Mouse (Mus musculus) forebrain, embryonic 16.5 days (tissue): Measurements from ENCODE around the gene Ulk4. TPM values are rescaled to one million over a fixed set of nuclear protein-coding genes. Genes with fewer than 3 reads are reported as not detected.

Source experiments
- ATAC-seq: fragments of 200-750 bp; cut with Nextera tagmentation; 2 replicates; pipeline ENCODE4 v1.8.0; 2017; ENCODE audit warnings: mild to moderate bottlenecking, moderate library complexity
- H3K27ac ChIP-seq: fragments of 300-500 bp; sonication (generic); 2 replicates; pipeline ENCODE4 v1.5.1; 2014; ENCODE audit warnings: low read length, control low read depth
- H3K27me3 ChIP-seq: fragments of 300-500 bp; sonication (generic); replicated peaks from 2 replicates; pipeline ENCODE4 v1.6.1; 2014; ENCODE audit warnings: low read length; ENCODE audit not compliant: control insufficient read depth, insufficient read depth
- H3K36me3 ChIP-seq: fragments of 300-500 bp; sonication (generic); 2 replicates; pipeline ENCODE4 v1.6.1; 2014; ENCODE audit not compliant: control insufficient read depth, insufficient read depth
- H3K4me1 ChIP-seq: fragments of 300-500 bp; sonication (generic); replicated peaks from 2 replicates; pipeline ENCODE4 v1.6.1; 2014; ENCODE audit warnings: low read length; ENCODE audit not compliant: control insufficient read depth, insufficient read depth
- H3K4me2 ChIP-seq: fragments of 300-500 bp; sonication (generic); 2 replicates; pipeline ENCODE4 v1.6.1; 2014; ENCODE audit warnings: mild to moderate bottlenecking, low read length, control low read depth
- H3K4me3 ChIP-seq: fragments of 300-500 bp; sonication (generic); replicated peaks from 2 replicates; pipeline ENCODE4 v1.5.1; 2014; ENCODE audit warnings: mild to moderate bottlenecking, low read length, control low read depth
- H3K9ac ChIP-seq: fragments of 300-500 bp; sonication (generic); replicated peaks from 2 replicates; pipeline ENCODE4 v1.6.1; 2014; ENCODE audit warnings: low read depth, low read length, control low read depth
- H3K9me3 ChIP-seq: fragments of 300-500 bp; sonication (generic); 2 replicates; pipeline ENCODE4 v1.6.1; 2016; ENCODE audit warnings: low read length; ENCODE audit not compliant: control insufficient read depth
- WGBS: fragments of 180-500 bp; shearing (Covaris S2); extraction: QIAGEN DNeasy Blood & Tissue Kit; methylation state at CpG from one replicate; pipeline ENCODE4 v1.1.7; 2014; 5-methylcytosine and 5-hydroxymethylcytosine counted together
- polyA plus RNA-seq: library from polyadenylated mRNA; unstranded; fragments of >200 nt; fragmentation: Nextera tagmentation; extraction: Ambion mirVana; gene quantifications from 2 replicates; pipeline ENCODE4 v1.2.1, GENCODE M21; 2015

The Ulk4 gene
- polyA plus RNA-seq, 1 experiment from 2014 or later, result 115 TPM

DNA sequence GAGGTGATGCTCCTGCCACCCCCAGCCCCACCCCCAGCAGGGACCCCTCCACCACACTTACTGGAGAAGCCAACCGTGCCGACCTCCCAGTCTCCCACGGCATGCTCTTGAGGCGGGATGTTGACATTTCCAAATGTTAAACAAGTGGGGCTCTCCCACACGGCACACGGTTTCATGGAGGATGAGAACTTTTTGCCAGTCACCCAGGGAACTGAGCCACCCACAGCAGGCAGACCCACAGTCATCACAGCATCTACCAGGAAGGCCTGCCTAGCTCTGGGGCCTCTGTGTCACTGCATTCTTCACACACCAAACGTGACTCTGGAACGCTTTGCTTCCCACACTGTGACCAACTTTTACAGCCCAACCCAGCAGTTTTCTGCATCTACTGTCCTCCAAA, 152.3 kb downstream of the Ulk4 start:
- Histone ChIP-seq H3K4me1 (no peaks in the 10 kb centered on the region), H3K27ac (no peak overlapping the region), H3K9ac (no peak overlapping the region), H3K4me3 (no peak overlapping the region), H3K9me3 (no peaks in the 10 kb centered on the region), H3K36me3 (no peaks in the 10 kb centered on the region), H3K27me3 (no peaks in the 10 kb centered on the region), H3K4me2 (no peak overlapping the region)
- 93% methylated on average over 8 of the region's 8 CpGs for WGBS
- ATAC-seq, result no peak

DNA sequence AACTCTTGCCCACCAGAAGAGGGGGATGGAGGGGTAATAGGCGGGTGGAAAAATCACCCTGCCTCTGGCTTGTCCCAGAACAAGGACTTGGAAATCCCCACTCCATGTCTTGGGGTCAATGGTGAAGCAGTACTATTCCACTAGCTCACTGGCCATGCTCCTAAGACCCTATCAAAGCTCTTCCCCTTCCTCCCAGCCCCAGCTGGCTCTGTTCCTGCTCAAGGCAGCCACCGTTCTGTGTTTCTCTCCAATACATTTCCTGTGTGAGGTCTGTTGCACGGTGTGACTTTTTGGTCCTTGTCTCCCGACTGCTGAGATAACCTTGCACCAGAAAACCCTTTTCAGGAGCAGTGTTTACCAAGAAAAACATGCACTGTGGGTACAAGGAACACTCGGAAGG, 155.0 kb downstream of the Ulk4 start:
- 82% methylated on average over 5 of the region's 5 CpGs for WGBS
- H3K9me3 ChIP-seq, result no peaks in the 10 kb centered on the region
- H3K9ac ChIP-seq, result no peak overlapping the region
- H3K4me2 ChIP-seq, result no peak overlapping the region
- H3K27ac ChIP-seq, result no peak overlapping the region
- no peaks in the 10 kb centered on the region for H3K36me3 ChIP-seq
- H3K4me1 ChIP-seq, result no peaks in the 10 kb centered on the region
- H3K27me3 ChIP-seq, result no peaks in the 10 kb centered on the region
- no peak for ATAC-seq
- no peak overlapping the region for H3K4me3 ChIP-seq

- Histone ChIP-seq H3K9ac (no peak overlapping the region), H3K36me3 (no peaks in the 10 kb centered on the region), H3K4me1 (no peaks in the 10 kb centered on the region), H3K4me3 (no peak overlapping the region), H3K4me2 (no peak overlapping the region), H3K27ac (no peak overlapping the region), H3K27me3 (no peaks in the 10 kb centered on the region), H3K9me3 (no peaks in the 10 kb centered on the region)
- 83% methylated on average over 4 of the region's 4 CpGs for WGBS
- no peak for ATAC-seq
These were observed 159.1 kb downstream of the Ulk4 start for GRCm38 (mm10) chr9:121117936-121118335.

DNA sequence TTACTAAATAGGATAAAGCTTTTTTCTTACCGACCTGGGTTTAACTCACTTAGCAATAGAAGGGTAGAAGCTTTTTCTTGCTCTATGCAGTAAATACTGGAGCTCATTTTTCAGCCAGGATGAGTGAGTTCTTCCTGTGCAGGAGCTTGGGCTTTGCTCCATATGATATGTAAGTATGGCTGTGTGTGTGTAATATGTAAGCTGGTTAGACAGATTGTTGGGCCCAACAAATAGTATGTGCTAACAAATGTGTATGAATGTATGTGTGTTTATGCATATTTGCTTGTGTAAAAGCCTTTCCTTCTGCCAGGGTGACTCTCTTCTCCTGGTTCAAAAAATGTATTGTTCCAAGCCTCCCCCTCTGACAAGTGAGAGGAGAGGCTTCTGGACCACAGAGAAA, 164.9 kb downstream of the Ulk4 start:
- Histone ChIP-seq H3K4me2 (no peak overlapping the region), H3K27me3 (no peaks in the 10 kb centered on the region), H3K9me3 (no peaks in the 10 kb centered on the region), H3K36me3 (no peaks in the 10 kb centered on the region), H3K4me1 (peaks cover 19% of the 10 kb centered on the region), H3K27ac (no peak overlapping the region), H3K9ac (no peak overlapping the region), H3K4me3 (no peak overlapping the region)
- WGBS, result 37% methylated on average over 1 of the region's 1 CpGs
- ATAC-seq, result no peak

GRCm38 (mm10) chr9:121108110-121108509, 168.9 kb downstream of the Ulk4 start:
- Histone ChIP-seq H3K9me3 (no peaks in the 10 kb centered on the region), H3K4me1 (peaks cover 25% of the 10 kb centered on the region), H3K4me2 (no peak overlapping the region; the same call in 1 of the 2 replicates), H3K27ac (peak overlapping the region; percentile 73), H3K27me3 (no peaks in the 10 kb centered on the region), H3K9ac (no peak overlapping the region), H3K4me3 (no peak overlapping the region), H3K36me3 (no peaks in the 10 kb centered on the region)
- 7% methylated on average over 10 of the region's 10 CpGs for WGBS
- peak; percentile 90 for ATAC-seq

DNA sequence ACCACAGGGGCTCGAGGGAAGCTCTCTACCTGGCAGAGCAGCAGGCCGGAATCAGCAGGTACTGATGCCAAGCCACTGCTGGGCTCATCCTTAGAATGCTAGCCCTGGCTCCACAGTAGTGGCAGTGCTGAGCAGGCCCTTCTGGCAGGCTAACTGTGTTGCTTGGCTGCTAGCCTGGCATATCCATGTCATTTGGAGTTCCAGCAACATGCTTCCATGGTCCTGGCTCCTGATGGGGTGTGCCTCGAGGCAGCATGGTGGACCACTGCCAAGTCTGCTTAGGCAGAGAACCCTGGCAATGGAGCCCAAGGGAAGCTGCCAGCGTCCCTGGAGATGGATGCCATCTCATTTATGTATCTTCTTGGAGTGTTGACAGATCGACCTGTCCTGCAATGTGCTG, 169.4 kb downstream of the Ulk4 start:
- Histone ChIP-seq H3K4me2 (peak overlapping the region; percentile 5; the same call in 1 of the 2 replicates), H3K9ac (no peak overlapping the region)
- peak; percentile 95 for ATAC-seq

DNA sequence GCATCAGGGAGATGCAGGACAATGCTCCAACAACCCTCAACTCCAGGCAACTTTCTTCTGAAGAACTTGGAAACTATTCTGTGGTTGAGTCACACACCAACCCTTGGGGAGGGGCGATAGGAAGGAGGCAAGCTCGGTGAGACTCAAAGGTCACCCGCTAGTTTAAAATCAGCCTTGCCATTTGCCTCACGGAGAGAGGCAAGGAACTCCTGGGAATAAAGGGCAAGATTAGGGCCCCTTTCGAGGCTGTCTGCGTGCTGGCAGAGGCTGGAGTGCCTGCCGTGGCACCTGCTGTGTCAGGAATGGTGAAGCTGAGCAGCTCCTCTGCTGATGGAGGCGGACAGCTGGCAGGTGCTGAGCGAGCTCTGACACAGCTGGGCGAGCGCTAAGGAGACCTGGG, 169.9 kb downstream of the Ulk4 start:
- H3K27ac ChIP-seq, result peak overlapping the region; percentile 54
- H3K36me3 ChIP-seq, result no peaks in the 10 kb centered on the region
- H3K4me3 ChIP-seq, result no peak overlapping the region
- no peaks in the 10 kb centered on the region for H3K9me3 ChIP-seq
- WGBS, result 12% methylated on average over 11 of the region's 11 CpGs
- peaks cover 22% of the 10 kb centered on the region for H3K4me1 ChIP-seq
- ATAC-seq, result peak; percentile 8; the same call in 1 of the 2 replicates
- H3K27me3 ChIP-seq, result no peaks in the 10 kb centered on the region
- H3K4me2 ChIP-seq, result no peak overlapping the region
- no peak overlapping the region for H3K9ac ChIP-seq

More for the DNA sequence above, 169.4 kb downstream of the Ulk4 start:
- Histone ChIP-seq H3K9me3 (no peaks in the 10 kb centered on the region), H3K27me3 (no peaks in the 10 kb centered on the region), H3K4me3 (no peak overlapping the region), H3K27ac (peak overlapping the region; percentile 73), H3K36me3 (no peaks in the 10 kb centered on the region), H3K4me1 (peaks cover 26% of the 10 kb centered on the region)
- 37% methylated on average over 5 of the region's 5 CpGs for WGBS

DNA sequence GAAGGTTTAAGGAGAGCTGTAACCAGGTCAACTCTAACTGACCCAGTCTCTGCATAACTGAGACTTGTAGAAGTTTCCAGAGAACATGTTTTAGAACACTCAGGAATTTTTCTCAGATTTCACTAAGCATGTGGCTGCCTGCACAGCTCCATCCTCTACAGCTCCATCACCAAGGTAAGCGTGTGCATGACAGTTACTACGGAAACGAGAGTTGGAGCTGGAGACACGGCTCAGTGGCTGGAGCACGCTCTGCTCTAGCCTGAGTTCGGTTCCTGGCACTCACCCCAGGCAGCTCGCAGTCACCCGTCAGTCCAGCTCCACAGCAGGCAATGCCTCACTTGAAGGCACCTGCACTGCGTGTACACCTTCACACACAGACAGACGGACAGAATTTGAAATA, 175.5 kb downstream of the Ulk4 start:
- no peak overlapping the region for H3K9ac ChIP-seq
- peaks cover 11% of the 10 kb centered on the region for H3K4me1 ChIP-seq
- no peak overlapping the region for H3K27ac ChIP-seq
- H3K4me3 ChIP-seq, result no peak overlapping the region
- no peaks in the 10 kb centered on the region for H3K9me3 ChIP-seq
- 76% methylated on average over 10 of the region's 10 CpGs for WGBS
- no peaks in the 10 kb centered on the region for H3K36me3 ChIP-seq
- no peak for ATAC-seq
- H3K27me3 ChIP-seq, result no peaks in the 10 kb centered on the region
- no peak overlapping the region for H3K4me2 ChIP-seq

DNA sequence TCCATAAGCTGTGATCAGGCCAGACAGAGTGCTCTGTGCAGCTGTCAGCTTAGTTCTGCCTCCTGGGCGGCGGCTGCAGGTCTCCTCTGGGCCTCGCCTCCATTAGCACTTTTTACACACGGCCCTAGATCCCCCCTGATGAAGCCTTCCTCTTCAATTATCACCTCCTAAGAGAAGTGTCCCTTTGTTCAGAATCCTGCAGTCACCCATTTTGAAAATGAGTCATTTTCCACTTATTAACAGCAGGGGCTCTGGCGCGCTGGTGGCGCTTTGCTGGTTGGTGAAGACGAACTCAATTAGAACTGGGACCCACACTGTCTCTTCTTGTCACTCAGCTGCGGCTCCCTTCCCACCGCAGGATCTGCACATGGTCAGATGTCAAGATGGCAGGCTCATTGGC, 177.5 kb downstream of the Ulk4 start:
- H3K27ac ChIP-seq, result no peak overlapping the region
- peak; percentile 57 for ATAC-seq
- no peak overlapping the region for H3K4me2 ChIP-seq
- WGBS, result 60% methylated on average over 10 of the region's 10 CpGs
- peaks cover 11% of the 10 kb centered on the region; the same call in 1 of the 2 replicates for H3K4me1 ChIP-seq
- no peaks in the 10 kb centered on the region for H3K9me3 ChIP-seq
- no peak overlapping the region for H3K9ac ChIP-seq
- no peaks in the 10 kb centered on the region for H3K36me3 ChIP-seq
- H3K27me3 ChIP-seq, result no peaks in the 10 kb centered on the region
- no peak overlapping the region for H3K4me3 ChIP-seq

DNA sequence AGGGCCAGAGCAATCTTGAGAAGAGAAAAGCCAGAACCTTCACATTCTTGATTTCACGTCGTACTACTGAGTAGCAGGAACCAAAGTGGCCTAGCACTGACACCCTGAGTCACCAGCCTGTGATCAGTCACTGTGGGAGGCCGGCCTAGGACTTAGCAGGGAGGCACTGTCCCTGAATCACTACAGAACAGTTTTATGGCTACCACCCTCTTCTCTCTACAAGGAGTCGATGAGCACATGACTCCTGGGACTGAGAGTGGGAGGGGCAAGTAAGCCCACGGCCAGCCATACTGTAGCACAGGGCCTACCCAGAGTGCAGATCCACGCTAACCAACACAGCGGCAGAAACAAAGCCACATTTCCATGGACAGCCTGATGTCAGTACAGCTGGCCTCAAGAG, 183.2 kb downstream of the Ulk4 start:
- Histone ChIP-seq H3K36me3 (no peaks in the 10 kb centered on the region), H3K27ac (no peak overlapping the region)
- 89% methylated on average over 7 of the region's 7 CpGs for WGBS

More for the DNA sequence above, 183.2 kb downstream of the Ulk4 start:
- no peaks in the 10 kb centered on the region for H3K4me1 ChIP-seq
- H3K9me3 ChIP-seq, result no peaks in the 10 kb centered on the region
- H3K9ac ChIP-seq, result no peak overlapping the region
- no peak overlapping the region for H3K4me3 ChIP-seq
- H3K4me2 ChIP-seq, result no peak overlapping the region
- no peaks in the 10 kb centered on the region for H3K27me3 ChIP-seq
- ATAC-seq, result no peak
